Mouse (Mus musculus): ENCODE measurements around the gene Sppl2c. TPM values are rescaled to one million over a fixed set of nuclear protein-coding genes. Genes with fewer than 3 reads are reported as not detected.
A peak's percentile ranks its signal among the peaks of the same experiment; 100 is the strongest.

Gene Sppl2c
- total and polyA plus RNA-seq, 3 experiments, result not detected

- DNase-seq (ENCODE audit: low read depth, low spot score), result no peak
- Histone ChIP-seq H3K9me3 (replicated peaks; ENCODE audit: insufficient read depth, low read length) (no peaks in the 10 kb centered on the region), H3K36me3 (ENCODE audit: control insufficient read depth in 1 of 2, insufficient read depth in 2 of 2, low read length in 2 of 2) (no peaks in the 10 kb centered on the region), H3K27me3 (ENCODE audit: control insufficient read depth in 1 of 2, insufficient read depth in 2 of 2, low read length in 2 of 2) (peaks cover 0 to 6% of the 10 kb centered on the region in 2 experiments; a peak in 1 of 4 replicates), H3K79me2 (ENCODE audit: control insufficient read depth, insufficient read depth, low read length, poor library complexity) (no peaks in the 10 kb centered on the region), H3K4me3 (ENCODE audit: control insufficient read depth in 1 of 2, insufficient read depth in 1 of 2, low read depth in 2 of 2, low read length in 2 of 2) (no peak overlapping the region), H3K27ac (ENCODE audit: control insufficient read depth, low read depth, low read length) (no peak overlapping the region), H3K4me1 (ENCODE audit: control insufficient read depth in 1 of 2, insufficient read depth in 2 of 2, low read length in 2 of 2) (no peaks in the 10 kb centered on the region), H3K9ac (ENCODE audit: control insufficient read depth, low read depth, low read length, poor library complexity, severe bottlenecking) (no peak overlapping the region)
- TF ChIP-seq TBP (IDR thresholded peaks at IDR 0.05; ENCODE audit: low read depth, low read length), result no peak
- TF ChIP-seq UBTF (IDR thresholded peaks at IDR 0.05; ENCODE audit: borderline replicate concordance, insufficient read depth, low read depth, low read length), result no peak
- no peak for TF ChIP-seq GATA1 (IDR thresholded peaks at IDR 0.05; ENCODE audit: low read depth, low read length)
- TF ChIP-seq NRF1 (IDR thresholded peaks at IDR 0.05; ENCODE audit: insufficient read depth, low read depth, low read length, poor library complexity, severe bottlenecking), result no peak
- no peak for TF ChIP-seq POLR2A (IDR thresholded peaks at IDR 0.05; ENCODE audit: control insufficient read depth in 1 of 2, insufficient read depth in 1 of 2, low read depth in 1 of 2, low read length in 2 of 2, poor library complexity in 1 of 2)
- no peak for TF ChIP-seq MAFK (IDR thresholded peaks at IDR 0.05; ENCODE audit: borderline replicate concordance, low read depth, low read length)
- no peak for TF ChIP-seq KAT2A (conservative IDR thresholded peaks at IDR 0.05; ENCODE audit: low read depth, low read length)
Measured at GRCm38 (mm10) chr11:104190008-104190407, 3.9 kb downstream of the Sppl2c start.

GRCm38 (mm10) chr11:104195382-104195781, 9.3 kb downstream of the Sppl2c start:
- H3K9me3 ChIP-seq (replicated peaks; ENCODE audit: insufficient read depth, low read length), result no peaks in the 10 kb centered on the region
- DNase-seq (ENCODE audit: low read depth, low spot score), result no peak
- peaks cover 0 to 3% of the 10 kb centered on the region in 2 experiments; a peak in 2 of 4 replicates for H3K27me3 ChIP-seq (ENCODE audit: control insufficient read depth in 1 of 2, insufficient read depth in 2 of 2, low read length in 2 of 2)
- no peak for TF ChIP-seq MYC (IDR thresholded peaks at IDR 0.05; ENCODE audit: low read depth, low read length)
- TF ChIP-seq MAZ (IDR thresholded peaks at IDR 0.05; ENCODE audit: low read depth, low read length), result no peak
- no peak for TF ChIP-seq ETS1 (IDR thresholded peaks at IDR 0.05; ENCODE audit: low read depth, low read length)
- TF ChIP-seq E2F4 (IDR thresholded peaks at IDR 0.05; ENCODE audit: borderline replicate concordance, low read depth, low read length), result no peak
- TF ChIP-seq EP300 (IDR thresholded peaks at IDR 0.05; ENCODE audit: low read depth in 1 of 2, low read length in 2 of 2), result no peak
- no peak for TF ChIP-seq NELFE (IDR thresholded peaks at IDR 0.05; ENCODE audit: low read depth, low read length)
- TF ChIP-seq RAD21 (IDR thresholded peaks at IDR 0.05; ENCODE audit: low read depth, low read length), result no peak
- TF ChIP-seq ZNF384 (IDR thresholded peaks at IDR 0.05; ENCODE audit: low read depth, low read length), result no peak
- no peaks in the 10 kb centered on the region for H3K4me1 ChIP-seq (ENCODE audit: control insufficient read depth in 1 of 2, insufficient read depth in 2 of 2, low read length in 2 of 2)
- no peaks in the 10 kb centered on the region for H3K79me2 ChIP-seq (ENCODE audit: control insufficient read depth, insufficient read depth, low read length, poor library complexity)
- H3K36me3 ChIP-seq (ENCODE audit: control insufficient read depth in 1 of 2, insufficient read depth in 2 of 2, low read length in 2 of 2), result no peaks in the 10 kb centered on the region
- no peak overlapping the region for H3K9ac ChIP-seq (ENCODE audit: control insufficient read depth, low read depth, low read length, poor library complexity, severe bottlenecking)
- no peak overlapping the region for H3K4me3 ChIP-seq (ENCODE audit: control insufficient read depth in 1 of 2, insufficient read depth in 1 of 2, low read depth in 2 of 2, low read length in 2 of 2)
- H3K27ac ChIP-seq (ENCODE audit: control insufficient read depth, low read depth, low read length), result no peak overlapping the region

- no peaks in the 10 kb centered on the region for H3K36me3 ChIP-seq (ENCODE audit: control insufficient read depth in 1 of 2, insufficient read depth in 2 of 2, low read length in 2 of 2)
- H3K27me3 ChIP-seq (ENCODE audit: control insufficient read depth in 1 of 2, insufficient read depth in 2 of 2, low read length in 2 of 2), result peaks cover 0 to 3% of the 10 kb centered on the region in 2 experiments; a peak in 2 of 4 replicates
- no peak overlapping the region for H3K27ac ChIP-seq (ENCODE audit: control insufficient read depth, low read depth, low read length)
- no peak overlapping the region for H3K9ac ChIP-seq (ENCODE audit: control insufficient read depth, low read depth, low read length, poor library complexity, severe bottlenecking)
- H3K9me3 ChIP-seq (replicated peaks; ENCODE audit: insufficient read depth, low read length), result no peaks in the 10 kb centered on the region
- H3K4me3 ChIP-seq (ENCODE audit: control insufficient read depth in 1 of 2, insufficient read depth in 1 of 2, low read depth in 2 of 2, low read length in 2 of 2), result no peak overlapping the region
- DNase-seq (ENCODE audit: low read depth, low spot score), result peak; percentile 87
- no peaks in the 10 kb centered on the region for H3K79me2 ChIP-seq (ENCODE audit: control insufficient read depth, insufficient read depth, low read length, poor library complexity)
- H3K4me1 ChIP-seq (ENCODE audit: control insufficient read depth in 1 of 2, insufficient read depth in 2 of 2, low read length in 2 of 2), result no peaks in the 10 kb centered on the region
- TF ChIP-seq MAX (IDR thresholded peaks at IDR 0.05; ENCODE audit: low read length) (no peak), NRF1 (IDR thresholded peaks at IDR 0.05; ENCODE audit: insufficient read depth, low read depth, low read length, poor library complexity, severe bottlenecking) (0 out of 2 replicates have a peak, but pooled peaks have one; percentile 13), ZC3H11A (IDR thresholded peaks at IDR 0.05; ENCODE audit: low read depth, low read length) (peak; percentile 88), POLR2A (IDR thresholded peaks at IDR 0.05; ENCODE audit: control insufficient read depth in 1 of 2, insufficient read depth in 1 of 2, low read depth in 1 of 2, low read length in 2 of 2, poor library complexity in 1 of 2) (no peak), MYC (IDR thresholded peaks at IDR 0.05; ENCODE audit: low read depth, low read length) (no peak), GATA1 (IDR thresholded peaks at IDR 0.05; ENCODE audit: low read depth, low read length) (0 out of 2 replicates have a peak, but pooled peaks have one; percentile 37), JUND (IDR thresholded peaks at IDR 0.05; ENCODE audit: low read depth, low read length) (peak; percentile 57; the same call in 1 of the 2 replicates), BHLHE40 (IDR thresholded peaks at IDR 0.05; ENCODE audit: borderline replicate concordance, low read depth, low read length) (0 out of 2 replicates have a peak, but pooled peaks have one; percentile 10), SIN3A (IDR thresholded peaks at IDR 0.05; ENCODE audit: low read length) (peak; percentile 44; the same call in 1 of the 2 replicates), MAFK (IDR thresholded peaks at IDR 0.05; ENCODE audit: borderline replicate concordance, low read depth, low read length) (no peak), CTCF (IDR thresholded peaks at IDR 0.05 in 2 of 3, conservative IDR thresholded peaks at IDR 0.05 in 1 of 3; ENCODE audit: control insufficient read depth in 1 of 3, insufficient read depth in 1 of 3, low read depth in 2 of 3, low read length in 3 of 3, poor library complexity in 1 of 3, severe bottlenecking in 1 of 3) (peak in 2 of 3 experiments; percentile 90 to 99; a peak in 5 of 6 replicates), SMC3 (IDR thresholded peaks at IDR 0.05; ENCODE audit: low read depth, low read length) (peak; percentile 93), ZNF384 (IDR thresholded peaks at IDR 0.05; ENCODE audit: low read depth, low read length) (no peak), USF2 (IDR thresholded peaks at IDR 0.05; ENCODE audit: borderline replicate concordance in 1 of 2, insufficient read depth in 1 of 2, low read depth in 1 of 2, low read length in 2 of 2) (no peak)
Measured at GRCm38 (mm10) chr11:104195791-104196190, 9.7 kb downstream of the Sppl2c start.

Data from MEL (cell line).